Mouse (Mus musculus): ENCODE measurements around the gene Fbxo31.

GRCm38 (mm10) chr8:121578676-121579451, at the start of gene Fbxo31:
- TF ChIP-seq CTCF (IDR thresholded peaks at IDR 0.05) (no peak), POLR2A (IDR thresholded peaks at IDR 0.05; ENCODE audit: insufficient read depth, low read depth, low read length) (peak; percentile 73; the same call in 1 of the 2 replicates)

All from heart, adult 2 months (tissue).